Mouse (Mus musculus) gastrocnemius, postnatal 10 days (tissue): Measurements from ENCODE around the gene Eif2ak4. TPM values are rescaled to one million over a fixed set of nuclear protein-coding genes. Genes with fewer than 3 reads are reported as not detected.
A peak's percentile ranks its signal among the peaks of the same experiment; 100 is the strongest.

Experiments used
- DNase-seq: peaks from one replicate; pipeline ENCODE4 v3.0.0; 2021; ENCODE audit warnings: mixed read lengths
- long read RNA-seq, 2 experiments: library from polyadenylated mRNA; stranded (forward); transcript quantifications; one replicate each; pipeline ENCODE4 v2.0.0; 2021
- total RNA-seq, 2 experiments: library from RNA; stranded (reverse); gene quantifications; 2 replicates each; pipeline ENCODE4 v1.2.3; 2021

Eif2ak4 gene
- 1 to 10 TPM; 5.4 to 8.1 TPM for total RNA-seq
- long read RNA-seq, experiment 1, full-length matches to known transcripts, result 2 of 4 reads
- long read RNA-seq, experiment 1, partial matches to known transcripts, result 2 of 4 reads
- long read RNA-seq, experiment 1, other reads (novel, unspliced or antisense), result 0 of 4 reads
- long read RNA-seq, experiment 2, full-length matches to known transcripts, result 4 of 6 reads
- long read RNA-seq, experiment 2, partial matches to known transcripts, result 1 of 6 reads
- long read RNA-seq, experiment 2, other reads (novel, unspliced or antisense), result 1 of 6 reads

- peak; percentile 94 for DNase-seq
Measured at GRCm38 (mm10) chr2:118388341-118389335, at the start of gene Eif2ak4. Eif2ak4 (plus strand) TSS chr2:118388618.

DNA sequence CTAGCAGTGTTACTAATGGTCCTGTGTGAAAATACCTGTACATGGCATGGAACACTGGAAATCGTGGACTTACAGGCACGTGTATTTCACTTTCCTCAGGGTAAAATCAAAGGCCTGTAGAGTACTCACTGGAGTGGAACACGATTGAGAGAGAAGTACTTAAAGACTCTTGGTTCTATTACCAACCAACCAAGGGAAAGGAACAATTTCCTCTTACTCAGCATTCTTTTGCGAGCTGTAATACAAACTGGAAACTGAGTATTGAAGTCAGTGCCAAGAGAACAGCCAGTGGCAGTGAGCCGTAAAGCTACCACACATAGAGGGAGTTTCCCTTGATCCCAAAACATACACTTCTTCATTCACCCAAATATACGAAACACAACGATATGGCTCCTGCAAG is 47.1 kb upstream of the Eif2ak4 start:
- no peak for DNase-seq

GRCm38 (mm10) chr2:118343897-118344296 is 44.5 kb upstream of the Eif2ak4 start:
- DNase-seq, result no peak

- no peak for DNase-seq
Measured at GRCm38 (mm10) chr2:118345535-118345934, 42.9 kb upstream of the Eif2ak4 start.

DNA sequence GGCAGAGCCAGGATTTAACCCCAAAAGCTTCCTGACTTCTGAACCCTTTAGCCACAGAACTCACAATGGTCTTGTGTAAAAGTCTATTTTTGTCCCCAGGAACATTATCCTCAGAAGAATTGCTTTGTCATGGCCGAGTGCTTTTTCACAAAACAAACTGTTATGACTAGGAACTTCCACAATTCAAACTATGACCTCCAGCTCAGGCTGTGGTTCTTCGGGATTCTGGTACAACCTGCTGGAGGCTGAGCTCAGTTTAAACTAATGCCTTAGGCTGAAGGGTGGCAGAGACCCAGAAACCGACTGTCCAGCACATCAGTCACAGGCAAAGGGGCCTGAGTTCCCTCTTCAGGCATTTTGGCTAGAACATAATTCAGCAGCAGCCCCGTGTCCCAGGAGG is 34.9 kb upstream of the Eif2ak4 start:
- no peak for DNase-seq

DNA sequence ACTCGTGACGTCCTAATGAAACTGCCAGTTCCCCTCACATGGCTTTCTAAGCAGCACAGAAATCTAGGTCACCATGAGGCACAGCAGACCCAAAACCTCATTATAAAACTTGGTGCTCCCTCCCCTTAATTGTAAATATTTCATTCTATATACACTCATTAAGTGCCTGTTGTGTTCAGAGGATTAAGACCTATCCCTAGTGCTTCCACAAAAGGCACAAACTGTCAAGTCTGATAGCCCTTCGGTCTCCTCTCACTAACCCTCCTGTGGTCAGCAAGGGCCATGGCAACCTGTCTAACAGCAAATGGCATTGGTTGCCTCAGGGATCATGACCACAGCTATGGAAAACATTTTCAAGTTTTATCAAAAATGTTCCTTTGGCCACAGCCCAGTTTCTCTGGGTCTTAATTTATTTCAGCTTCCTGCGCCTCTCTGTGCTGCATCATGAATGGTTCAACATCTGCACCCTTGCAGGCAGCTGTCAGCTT is 34.5 kb upstream of the Eif2ak4 start:
- no peak for DNase-seq

GRCm38 (mm10) chr2:118355138-118355719 is 33.2 kb upstream of the Eif2ak4 start:
- no peak for DNase-seq

DNA sequence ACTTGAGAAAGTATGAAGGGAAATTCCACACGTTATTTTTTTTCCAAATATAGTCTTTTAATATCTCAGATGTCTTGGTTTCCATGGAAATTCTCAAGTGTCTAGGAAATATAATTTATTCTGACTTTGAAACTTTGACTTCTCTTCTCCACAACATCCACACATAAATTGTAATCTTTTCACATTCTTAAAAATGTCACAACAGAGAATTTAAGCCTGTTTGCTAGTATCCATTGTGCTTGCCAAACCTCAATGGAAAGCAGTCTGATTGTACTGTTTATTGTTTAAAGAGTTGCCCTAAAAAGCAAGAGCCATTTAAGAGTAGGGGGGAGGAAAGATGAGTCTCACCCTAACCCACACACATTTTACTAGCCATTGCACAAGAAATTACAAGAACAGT is 16.6 kb upstream of the Eif2ak4 start:
- DNase-seq, result no peak

- no peak for DNase-seq
Measured at GRCm38 (mm10) chr2:118372561-118372900, 15.9 kb upstream of the Eif2ak4 start.

GRCm38 (mm10) chr2:118372901-118373571 is 15.4 kb upstream of the Eif2ak4 start, which contains the start of gene Gpr176:
Gpr176 (minus strand) TSS chr2:118373419.
- DNase-seq, result peak; percentile 21

DNA sequence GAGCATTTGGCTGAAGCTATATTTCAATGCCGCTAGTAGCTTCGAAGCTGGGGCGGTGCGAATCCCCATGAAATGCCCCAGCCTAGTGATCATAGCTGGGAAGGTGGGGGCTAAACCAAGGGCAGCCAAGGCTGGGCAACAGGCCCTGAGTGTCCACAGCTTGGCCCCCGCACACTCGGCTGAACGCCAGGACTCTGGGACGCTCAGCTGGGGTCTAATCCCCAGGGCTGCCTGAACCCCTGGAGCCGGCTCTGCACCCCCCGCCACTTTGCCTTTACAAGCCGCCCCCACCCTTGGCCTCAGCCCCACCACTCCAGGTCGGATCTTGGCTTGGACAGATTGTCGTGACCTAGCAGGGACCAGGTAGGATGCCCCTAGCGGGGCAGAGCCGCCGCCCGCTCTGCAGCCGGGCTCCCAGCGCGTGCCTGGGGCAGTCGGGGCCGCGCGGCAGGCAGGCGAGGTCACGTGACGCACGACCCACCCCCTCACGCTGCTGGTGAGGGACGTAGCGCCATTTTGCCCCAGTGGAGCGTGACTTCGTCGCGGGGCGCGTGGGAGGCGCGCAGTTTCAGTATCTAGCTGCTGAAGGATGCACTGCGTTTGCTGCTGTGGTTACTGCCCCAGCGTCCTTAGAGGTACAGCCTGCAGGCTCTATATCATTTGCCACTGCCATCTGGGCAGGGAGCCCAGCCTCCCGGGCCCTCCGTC is 14.7 kb upstream of the Eif2ak4 start:
- DNase-seq, result peak; percentile 53

GRCm38 (mm10) chr2:118375522-118375921 is 12.9 kb upstream of the Eif2ak4 start:
- DNase-seq, result no peak

- DNase-seq, result no peak
Measured at GRCm38 (mm10) chr2:118375931-118376330, 12.5 kb upstream of the Eif2ak4 start.

- DNase-seq, result no peak
Measured at GRCm38 (mm10) chr2:118379756-118380155, 8.7 kb upstream of the Eif2ak4 start.

DNA sequence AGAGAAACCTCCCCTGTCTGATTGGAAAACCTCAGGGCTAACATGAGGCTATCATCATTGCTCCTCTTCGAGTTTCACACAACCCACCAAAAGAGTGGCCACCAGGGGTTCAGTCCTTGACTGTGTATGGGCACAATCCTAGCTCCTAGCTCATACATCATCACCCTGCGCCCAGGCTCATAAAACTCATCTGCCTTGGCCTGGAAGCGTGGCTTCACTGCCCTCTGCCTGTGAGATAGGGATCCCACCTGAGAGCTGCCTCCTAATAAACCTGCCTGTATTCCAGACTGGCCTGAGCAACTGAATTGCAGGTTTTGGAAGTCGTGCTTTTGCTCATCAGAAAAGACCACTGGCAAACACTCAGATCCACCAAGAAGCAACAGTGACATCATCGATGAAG is 5.0 kb upstream of the Eif2ak4 start:
- no peak for DNase-seq

GRCm38 (mm10) chr2:118389569-118389968 is 1.2 kb downstream of the Eif2ak4 start:
- no peak for DNase-seq

GRCm38 (mm10) chr2:118390072-118390471 is 1.7 kb downstream of the Eif2ak4 start:
- no peak for DNase-seq

DNA sequence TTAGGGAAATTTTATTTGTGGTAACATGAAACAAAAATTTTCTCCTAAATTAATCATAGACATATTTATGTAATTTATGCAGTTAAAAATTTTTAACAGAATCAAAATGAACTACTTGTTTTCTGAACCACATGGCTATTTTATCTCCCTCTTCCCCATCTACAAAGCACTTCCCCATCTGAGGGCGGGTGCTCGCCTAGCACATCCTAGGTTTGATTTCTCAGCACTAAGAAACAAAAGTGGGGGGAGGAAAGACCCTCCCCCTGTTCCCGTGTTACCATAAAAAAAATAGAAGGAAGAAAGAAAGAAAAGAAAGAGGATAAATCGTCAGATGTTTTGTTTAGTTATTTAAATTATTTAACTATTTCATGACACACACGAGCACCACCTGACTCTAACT is 2.8 kb downstream of the Eif2ak4 start:
- DNase-seq, result no peak

DNA sequence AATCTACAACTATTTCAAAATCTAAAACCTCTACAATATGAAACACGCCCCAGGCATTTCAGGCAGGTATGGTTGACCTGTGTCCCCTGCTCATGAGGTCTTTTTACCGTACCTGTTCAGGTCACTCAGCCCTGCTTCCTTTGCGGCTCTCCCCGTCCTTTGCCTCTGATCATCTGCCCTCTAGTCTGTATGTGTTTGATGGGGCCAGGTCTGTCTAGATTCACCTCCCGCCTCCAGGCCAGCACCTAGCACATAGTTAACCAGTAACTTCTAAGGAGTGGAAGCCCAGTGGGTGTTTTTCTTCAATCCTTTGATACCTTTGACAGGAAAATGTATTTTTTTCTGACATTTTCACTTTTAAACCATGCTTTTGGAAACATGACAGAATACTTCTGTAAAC is 11.3 kb downstream of the Eif2ak4 start:
- DNase-seq, result no peak

DNA sequence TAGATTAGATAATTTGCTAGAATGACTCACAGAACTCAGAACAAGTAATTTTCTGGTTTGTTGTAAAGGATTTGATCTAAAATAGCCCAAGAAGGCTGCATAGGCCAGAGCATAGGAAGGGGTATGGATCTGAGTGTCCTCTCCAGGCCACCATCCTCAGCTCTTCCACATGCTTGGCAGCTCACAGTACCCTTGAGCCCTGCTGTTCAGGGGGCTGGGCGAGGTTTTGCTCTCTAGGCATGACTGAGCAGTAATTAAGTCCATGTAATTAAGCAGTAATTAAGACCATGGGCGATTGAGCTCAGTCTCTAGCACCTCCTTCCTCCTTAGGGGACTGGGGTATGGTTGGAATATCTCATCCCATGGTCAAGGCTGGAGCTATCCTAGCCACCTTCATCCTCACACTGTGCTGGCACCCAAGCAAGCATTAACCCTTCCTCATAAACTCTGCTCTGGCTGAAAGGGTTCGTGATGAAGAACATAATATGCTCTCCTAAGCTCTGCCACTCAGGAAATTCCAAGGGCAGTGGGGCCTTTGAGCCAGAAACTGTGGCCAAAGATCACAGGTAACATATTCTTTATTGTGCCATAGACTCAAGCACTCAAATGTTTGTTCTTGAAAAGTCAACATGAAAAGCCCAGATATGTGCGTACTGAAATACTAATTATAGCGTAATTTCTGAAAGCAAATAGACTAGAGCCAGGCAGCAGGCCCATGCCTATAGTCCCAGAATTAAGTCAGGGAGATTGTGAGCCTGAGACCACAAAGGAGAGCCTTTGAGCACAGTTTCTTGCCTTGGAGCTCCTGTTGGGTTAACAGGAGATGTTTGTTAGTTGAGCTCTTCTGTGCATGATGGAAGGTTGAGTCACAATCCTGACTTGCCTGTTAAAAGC is 13.7 kb downstream of the Eif2ak4 start:
- DNase-seq, result no peak

DNA sequence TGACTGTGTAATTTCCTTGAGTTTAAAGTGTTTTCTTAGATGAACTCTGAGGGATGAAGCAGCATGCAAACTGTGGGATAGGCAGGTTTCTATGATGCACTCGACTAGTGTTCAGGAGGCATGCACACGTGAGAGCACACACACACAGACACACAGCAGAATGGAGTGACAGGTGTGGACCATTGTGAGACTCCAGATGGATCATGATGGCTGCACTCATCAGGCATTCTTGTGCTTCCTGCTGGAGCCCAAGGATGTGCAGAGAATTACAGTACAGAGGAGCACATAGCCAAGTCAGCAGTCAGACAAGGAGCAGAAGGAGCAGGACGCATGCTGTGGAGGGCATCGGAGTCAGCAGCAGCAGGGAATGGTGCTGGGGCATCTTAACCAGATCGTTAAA is 15.9 kb downstream of the Eif2ak4 start:
- no peak for DNase-seq
